Mouse (Mus musculus): ENCODE results near the gene Col5a3. TPM values are rescaled to one million over a fixed set of nuclear protein-coding genes. Genes with fewer than 3 reads are reported as not detected.

Col5a3 gene
- total and polyA plus RNA-seq, 2 experiments from 2014 or later: 1.6 to 8.8 TPM

DNA sequence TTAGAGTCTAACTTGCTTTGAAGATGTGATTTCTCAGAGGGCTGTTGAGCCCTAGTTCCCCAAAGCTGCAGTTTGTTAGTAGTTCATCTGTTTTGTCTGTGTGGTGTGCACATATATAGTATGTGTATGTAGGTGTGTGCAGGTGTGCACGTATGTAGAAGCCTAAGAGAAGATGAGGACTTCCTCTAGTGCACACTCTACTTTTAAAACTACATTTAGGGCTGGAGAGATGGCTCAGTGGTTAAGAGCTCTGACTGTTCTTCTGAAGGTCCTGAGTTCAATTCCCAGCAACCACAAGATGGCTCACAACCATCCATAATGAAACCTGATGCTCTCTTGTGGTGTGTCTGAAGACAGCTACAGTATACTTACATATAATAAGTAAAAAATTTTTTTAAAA is 20.0 kb upstream of the Col5a3 start:
- Histone ChIP-seq H3K36me3 (replicated peaks; ENCODE audit: control insufficient read depth, insufficient read depth, low read length) (no peaks in the 10 kb centered on the region), H3K4me3 (ENCODE audit: low read depth, low read length) (no peak overlapping the region), H3K9me3 (replicated peaks; ENCODE audit: control insufficient read depth, low read length) (no peaks in the 10 kb centered on the region), H3K4me1 (ENCODE audit: control insufficient read depth, insufficient read depth) (no peaks in the 10 kb centered on the region), H3K27me3 (ENCODE audit: control insufficient read depth, insufficient read depth, low read length) (peaks cover 2% of the 10 kb centered on the region), H3K27ac (ENCODE audit: low read depth) (no peak overlapping the region), H3K4me2 (ENCODE audit: low read depth, low read length) (no peak overlapping the region), H3K9ac (replicated peaks; ENCODE audit: low read depth, low read length) (no peak overlapping the region)
- no peak for ATAC-seq (ENCODE audit: insufficient read depth, low read depth)
- no peak for DNase-seq (ENCODE audit: low spot score)
- 79% methylated on average over 1 of the region's 1 CpGs for WGBS
- TF ChIP-seq EP300 (IDR thresholded peaks at IDR 0.05; ENCODE audit: low read depth): no peak
- no peak for TF ChIP-seq CTCF (IDR thresholded peaks at IDR 0.05; ENCODE audit: low read depth)

DNA sequence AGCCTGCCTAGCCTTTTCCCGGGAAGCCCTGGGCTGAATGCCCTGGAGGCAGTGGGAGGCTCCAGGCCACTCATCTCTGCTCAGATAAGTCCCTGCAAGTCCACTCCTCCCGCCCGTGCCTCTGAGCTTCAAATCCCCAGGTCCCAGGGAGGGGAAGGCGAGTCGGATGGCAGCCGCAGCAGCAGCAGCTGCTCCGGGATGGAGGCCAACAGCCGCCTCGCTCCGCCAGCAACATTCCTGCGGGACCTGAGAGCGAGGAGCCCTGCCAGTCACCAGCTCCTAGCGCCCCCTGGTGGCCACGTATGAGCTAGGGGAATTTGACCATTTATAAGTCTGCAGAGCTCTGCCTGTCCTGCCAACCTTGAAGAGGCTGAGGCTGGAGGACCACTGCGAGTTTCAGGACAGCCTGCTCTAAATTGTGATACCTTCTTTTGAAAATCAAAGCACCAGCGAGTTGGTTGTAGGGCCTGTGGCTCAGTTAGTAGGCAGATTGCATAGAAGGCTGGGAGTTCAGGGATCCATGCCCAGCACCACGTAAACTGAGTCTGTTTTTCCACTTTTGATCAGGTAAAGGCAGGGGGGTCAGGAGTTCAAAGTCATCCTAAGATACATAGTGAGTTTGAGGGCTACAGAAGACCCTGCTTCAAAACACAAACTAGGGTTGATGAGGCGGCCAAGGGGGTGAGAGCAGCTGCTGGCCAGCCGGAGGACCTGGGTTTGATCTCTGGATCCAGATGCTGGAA is 16.2 kb upstream of the Col5a3 start:
- TF ChIP-seq CTCF (IDR thresholded peaks at IDR 0.05; ENCODE audit: low read depth): peak; percentile 96
- no peak for TF ChIP-seq EP300 (IDR thresholded peaks at IDR 0.05; ENCODE audit: low read depth)
- Histone ChIP-seq H3K9ac (replicated peaks; ENCODE audit: low read depth, low read length) (no peak overlapping the region), H3K27ac (ENCODE audit: low read depth) (no peak overlapping the region), H3K4me2 (ENCODE audit: low read depth, low read length) (no peak overlapping the region), H3K4me3 (ENCODE audit: low read depth, low read length) (no peak overlapping the region), H3K27me3 (ENCODE audit: control insufficient read depth, insufficient read depth, low read length) (peaks cover 10% of the 10 kb centered on the region), H3K36me3 (replicated peaks; ENCODE audit: control insufficient read depth, insufficient read depth, low read length) (no peaks in the 10 kb centered on the region), H3K9me3 (replicated peaks; ENCODE audit: control insufficient read depth, low read length) (no peaks in the 10 kb centered on the region), H3K4me1 (ENCODE audit: control insufficient read depth, insufficient read depth) (no peaks in the 10 kb centered on the region)
- ATAC-seq (ENCODE audit: insufficient read depth, low read depth) (peak; percentile 95), DNase-seq (ENCODE audit: low spot score) (peak; percentile 95)
- 15% methylated on average over 19 of the region's 19 CpGs for WGBS

DNA sequence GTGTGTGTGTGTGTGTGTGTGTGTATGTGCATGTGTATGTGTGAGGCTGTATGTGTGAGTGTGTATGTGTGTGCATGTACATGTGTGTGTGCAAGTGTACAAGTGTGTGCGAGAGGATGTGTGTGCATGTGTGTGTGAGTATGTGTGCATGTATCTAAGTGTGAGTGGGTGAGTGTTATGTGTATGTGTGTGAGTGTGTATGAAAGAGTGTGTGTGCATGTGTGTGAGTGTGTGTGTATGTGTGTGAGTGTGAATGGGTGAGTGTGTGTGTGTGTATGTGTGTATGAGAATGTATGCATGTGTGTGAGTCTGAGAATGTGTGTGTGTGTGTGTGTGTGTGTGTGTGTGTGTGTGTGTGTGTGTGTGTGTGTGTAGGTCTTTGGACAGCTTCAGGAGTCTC is 13.3 kb upstream of the Col5a3 start:
- Histone ChIP-seq H3K27me3 (ENCODE audit: control insufficient read depth, insufficient read depth, low read length) (peaks cover 10% of the 10 kb centered on the region), H3K9me3 (replicated peaks; ENCODE audit: control insufficient read depth, low read length) (no peaks in the 10 kb centered on the region), H3K4me3 (ENCODE audit: low read depth, low read length) (no peak overlapping the region), H3K9ac (replicated peaks; ENCODE audit: low read depth, low read length) (no peak overlapping the region), H3K36me3 (replicated peaks; ENCODE audit: control insufficient read depth, insufficient read depth, low read length) (no peaks in the 10 kb centered on the region), H3K4me2 (ENCODE audit: low read depth, low read length) (no peak overlapping the region), H3K27ac (ENCODE audit: low read depth) (no peak overlapping the region), H3K4me1 (ENCODE audit: control insufficient read depth, insufficient read depth) (no peaks in the 10 kb centered on the region)
- DNase-seq (ENCODE audit: low spot score) (no peak), ATAC-seq (ENCODE audit: insufficient read depth, low read depth) (no peak)
- WGBS: 100% methylated on average over 1 of the region's 1 CpGs
- TF ChIP-seq CTCF (IDR thresholded peaks at IDR 0.05; ENCODE audit: low read depth): no peak

DNA sequence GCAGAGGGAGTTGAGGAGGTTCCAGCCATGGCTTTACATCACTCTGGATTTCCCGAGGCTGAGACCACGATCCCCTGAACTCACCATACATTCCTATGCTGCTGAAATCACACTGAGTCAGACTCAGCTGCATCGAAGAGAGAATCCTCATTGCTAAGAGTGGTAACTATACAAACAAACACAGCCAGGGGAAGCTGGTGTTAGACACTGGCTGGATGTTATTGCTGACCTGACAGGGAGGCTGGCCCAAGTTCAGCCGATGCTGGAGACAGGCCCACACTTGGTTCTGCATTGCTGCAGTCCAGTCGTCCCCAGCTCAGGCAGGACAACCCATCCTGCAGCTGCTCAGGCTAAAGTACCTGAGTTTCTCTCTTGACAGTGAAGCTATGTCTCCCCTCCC is 10.9 kb upstream of the Col5a3 start:
- Histone ChIP-seq H3K9me3 (replicated peaks; ENCODE audit: control insufficient read depth, low read length) (no peaks in the 10 kb centered on the region), H3K9ac (replicated peaks; ENCODE audit: low read depth, low read length) (no peak overlapping the region), H3K27me3 (ENCODE audit: control insufficient read depth, insufficient read depth, low read length) (peaks cover 10% of the 10 kb centered on the region), H3K36me3 (replicated peaks; ENCODE audit: control insufficient read depth, insufficient read depth, low read length) (no peaks in the 10 kb centered on the region), H3K4me1 (ENCODE audit: control insufficient read depth, insufficient read depth) (no peaks in the 10 kb centered on the region), H3K4me3 (ENCODE audit: low read depth, low read length) (no peak overlapping the region), H3K4me2 (ENCODE audit: low read depth, low read length) (no peak overlapping the region), H3K27ac (ENCODE audit: low read depth) (no peak overlapping the region)
- TF ChIP-seq CTCF (IDR thresholded peaks at IDR 0.05; ENCODE audit: low read depth) (no peak), EP300 (IDR thresholded peaks at IDR 0.05; ENCODE audit: low read depth) (no peak)
- no peak for ATAC-seq (ENCODE audit: insufficient read depth, low read depth)
- DNase-seq (ENCODE audit: low spot score): no peak
- WGBS: 43% methylated on average over 5 of the region's 5 CpGs

DNA sequence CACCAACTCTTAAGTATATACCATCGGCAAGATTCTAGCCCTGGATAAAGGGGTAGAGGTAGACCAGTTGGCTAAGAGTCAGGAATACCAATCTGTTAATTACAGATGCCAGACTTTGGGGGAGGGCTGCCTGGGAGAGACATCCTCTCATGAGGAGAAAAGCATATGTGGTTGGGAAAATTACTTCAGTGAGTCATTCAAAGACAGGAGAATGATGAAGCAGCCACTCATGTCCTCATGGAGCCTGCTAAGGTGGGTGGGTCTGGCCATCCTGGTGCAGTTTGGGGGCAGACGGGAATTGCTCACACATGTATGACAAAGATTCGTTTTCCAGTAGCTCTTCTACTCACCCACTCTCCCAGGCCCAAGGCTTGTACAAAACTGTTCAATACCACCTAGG is 8.0 kb upstream of the Col5a3 start:
- ATAC-seq (ENCODE audit: insufficient read depth, low read depth): no peak
- Histone ChIP-seq H3K4me1 (ENCODE audit: control insufficient read depth, insufficient read depth) (no peaks in the 10 kb centered on the region), H3K4me2 (ENCODE audit: low read depth, low read length) (no peak overlapping the region), H3K27me3 (ENCODE audit: control insufficient read depth, insufficient read depth, low read length) (no peaks in the 10 kb centered on the region), H3K4me3 (ENCODE audit: low read depth, low read length) (no peak overlapping the region), H3K36me3 (replicated peaks; ENCODE audit: control insufficient read depth, insufficient read depth, low read length) (no peaks in the 10 kb centered on the region), H3K9ac (replicated peaks; ENCODE audit: low read depth, low read length) (no peak overlapping the region), H3K27ac (ENCODE audit: low read depth) (no peak overlapping the region), H3K9me3 (replicated peaks; ENCODE audit: control insufficient read depth, low read length) (no peaks in the 10 kb centered on the region)
- TF ChIP-seq EP300 (IDR thresholded peaks at IDR 0.05; ENCODE audit: low read depth): no peak
- no peak for TF ChIP-seq CTCF (IDR thresholded peaks at IDR 0.05; ENCODE audit: low read depth)
- no peak for DNase-seq (ENCODE audit: low spot score)
- 70% methylated on average over 3 of the region's 3 CpGs for WGBS

DNA sequence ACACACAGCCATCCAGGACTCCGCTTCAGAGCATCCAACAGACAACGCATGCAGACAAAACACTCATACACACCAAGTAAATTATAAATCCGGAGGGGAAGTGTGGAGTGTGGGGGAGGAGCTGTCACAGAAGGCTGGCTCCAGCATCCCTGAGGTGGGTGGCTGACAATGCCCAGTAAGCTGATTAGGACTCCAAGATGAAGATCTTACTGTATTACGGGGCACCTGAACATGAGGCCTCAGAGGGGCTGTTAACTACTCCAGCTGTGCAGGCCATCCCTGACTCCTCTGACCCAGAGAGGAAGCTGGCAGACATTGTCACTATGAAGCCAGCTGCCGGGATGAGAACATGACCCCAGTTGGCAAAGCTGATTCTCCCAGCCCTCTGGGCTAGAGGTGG is 5.1 kb upstream of the Col5a3 start:
- H3K4me2 ChIP-seq (ENCODE audit: low read depth, low read length): no peak overlapping the region
- no peaks in the 10 kb centered on the region for H3K36me3 ChIP-seq (replicated peaks; ENCODE audit: control insufficient read depth, insufficient read depth, low read length)
- no peaks in the 10 kb centered on the region; the same call in 1 of the 2 replicates for H3K27me3 ChIP-seq (ENCODE audit: control insufficient read depth, insufficient read depth, low read length)
- no peak overlapping the region for H3K9ac ChIP-seq (replicated peaks; ENCODE audit: low read depth, low read length)
- no peak for DNase-seq (ENCODE audit: low spot score)
- 55% methylated on average over 5 of the region's 5 CpGs for WGBS
- no peaks in the 10 kb centered on the region for H3K4me1 ChIP-seq (ENCODE audit: control insufficient read depth, insufficient read depth)
- H3K27ac ChIP-seq (ENCODE audit: low read depth): no peak overlapping the region
- no peak overlapping the region for H3K4me3 ChIP-seq (ENCODE audit: low read depth, low read length)
- H3K9me3 ChIP-seq (replicated peaks; ENCODE audit: control insufficient read depth, low read length): no peaks in the 10 kb centered on the region
- ATAC-seq (ENCODE audit: insufficient read depth, low read depth): no peak
- TF ChIP-seq EP300 (IDR thresholded peaks at IDR 0.05; ENCODE audit: low read depth) (no peak), CTCF (IDR thresholded peaks at IDR 0.05; ENCODE audit: low read depth) (no peak)
